Mouse (Mus musculus) erythroblast, embryonic 14.5 days (primary cell): ENCODE measurements around the gene Spef1. TPM values are rescaled to one million over a fixed set of nuclear protein-coding genes. Genes with fewer than 3 reads are reported as not detected.

Experiments
- H3K27me3 ChIP-seq: 2 replicates; pipeline ENCODE4 v1.6.1; 2012; ENCODE audit warnings: inconsistent platforms; ENCODE audit not compliant: control insufficient read depth
- H3K36me3 ChIP-seq: 2 replicates; pipeline ENCODE4 v1.6.1; 2012; ENCODE audit warnings: mild to moderate bottlenecking, inconsistent platforms; ENCODE audit not compliant: control insufficient read depth
- H3K4me1 ChIP-seq: 2 replicates; pipeline ENCODE4 v1.6.1; 2012; ENCODE audit warnings: inconsistent platforms; ENCODE audit not compliant: control insufficient read depth
- H3K4me3 ChIP-seq: replicated peaks from 2 replicates; pipeline ENCODE3; 2012; ENCODE audit warnings: moderate library complexity, mild to moderate bottlenecking, inconsistent platforms
- H3K9me3 ChIP-seq: 2 replicates; pipeline ENCODE4 v1.6.1; 2012; ENCODE audit warnings: low read length, inconsistent platforms, mixed read lengths; ENCODE audit not compliant: control insufficient read depth
- GATA1 ChIP-seq: IDR thresholded peaks from 2 replicates; pipeline ENCODE4 v1.6.1; 2012; ENCODE audit warnings: low read length, inconsistent platforms, mixed read lengths
- TAL1 ChIP-seq: IDR thresholded peaks from 3 replicates; pipeline ENCODE4 v1.6.1; 2012; ENCODE audit warnings: low read length, inconsistent platforms, mixed read lengths
- polyA plus RNA-seq: library from polyadenylated mRNA; stranded (reverse); fragments of >175 nt; gene quantifications from 2 replicates; pipeline ENCODE4 v1.2.3, GENCODE M21; 2012

Spef1 gene
- polyA plus RNA-seq, 1 experiment, result 2.1 TPM

DNA sequence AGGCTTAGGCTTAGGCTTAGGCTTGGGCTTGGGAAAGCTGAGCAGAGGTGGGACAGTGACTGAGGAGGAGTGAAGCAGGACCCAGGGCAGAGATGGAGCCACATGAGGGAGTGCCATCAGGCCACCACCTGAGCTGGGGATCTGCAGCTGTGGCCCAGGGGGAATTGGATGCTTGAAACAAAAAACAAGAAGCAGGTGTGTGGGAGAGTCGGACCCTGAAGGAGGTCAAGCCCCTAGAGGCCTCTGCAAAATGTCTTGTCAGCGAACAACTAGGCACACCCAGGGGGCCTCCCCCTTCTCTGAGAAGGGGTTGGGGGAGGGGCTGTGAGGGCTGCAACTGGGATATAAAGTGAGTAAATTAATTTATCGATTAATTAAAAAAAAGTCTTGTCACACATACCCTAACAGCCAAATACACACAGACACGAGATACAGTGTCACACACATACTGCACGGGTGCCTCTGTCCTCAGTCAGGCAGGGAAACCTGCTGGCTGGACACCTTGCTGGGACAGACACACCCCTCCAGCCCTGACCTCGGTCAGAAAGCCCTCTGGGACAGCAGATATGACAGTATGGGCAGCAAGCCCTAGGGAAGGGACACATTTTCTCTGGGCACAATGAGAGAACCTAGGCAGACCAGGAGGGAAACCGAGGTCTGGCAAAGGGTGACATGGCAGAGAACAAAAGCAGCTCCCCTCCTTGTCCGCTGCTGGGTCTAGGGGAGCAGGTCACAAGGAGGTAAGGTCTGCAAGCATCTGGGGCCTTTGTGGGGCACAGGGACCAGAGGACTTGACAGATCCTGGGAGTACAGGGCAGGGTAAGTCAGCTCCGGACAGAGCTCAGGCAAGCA lies 60.9 kb downstream of the Spef1 start:
- Histone ChIP-seq H3K36me3 (no peaks in the 10 kb centered on the region; the same call in 1 of the 2 replicates), H3K9me3 (no peaks in the 10 kb centered on the region), H3K27me3 (peaks cover 48% of the 10 kb centered on the region), H3K4me1 (peaks cover 69% of the 10 kb centered on the region), H3K4me3 (no peak overlapping the region)
- TF ChIP-seq TAL1, result no peak
- TF ChIP-seq GATA1, result no peak

DNA sequence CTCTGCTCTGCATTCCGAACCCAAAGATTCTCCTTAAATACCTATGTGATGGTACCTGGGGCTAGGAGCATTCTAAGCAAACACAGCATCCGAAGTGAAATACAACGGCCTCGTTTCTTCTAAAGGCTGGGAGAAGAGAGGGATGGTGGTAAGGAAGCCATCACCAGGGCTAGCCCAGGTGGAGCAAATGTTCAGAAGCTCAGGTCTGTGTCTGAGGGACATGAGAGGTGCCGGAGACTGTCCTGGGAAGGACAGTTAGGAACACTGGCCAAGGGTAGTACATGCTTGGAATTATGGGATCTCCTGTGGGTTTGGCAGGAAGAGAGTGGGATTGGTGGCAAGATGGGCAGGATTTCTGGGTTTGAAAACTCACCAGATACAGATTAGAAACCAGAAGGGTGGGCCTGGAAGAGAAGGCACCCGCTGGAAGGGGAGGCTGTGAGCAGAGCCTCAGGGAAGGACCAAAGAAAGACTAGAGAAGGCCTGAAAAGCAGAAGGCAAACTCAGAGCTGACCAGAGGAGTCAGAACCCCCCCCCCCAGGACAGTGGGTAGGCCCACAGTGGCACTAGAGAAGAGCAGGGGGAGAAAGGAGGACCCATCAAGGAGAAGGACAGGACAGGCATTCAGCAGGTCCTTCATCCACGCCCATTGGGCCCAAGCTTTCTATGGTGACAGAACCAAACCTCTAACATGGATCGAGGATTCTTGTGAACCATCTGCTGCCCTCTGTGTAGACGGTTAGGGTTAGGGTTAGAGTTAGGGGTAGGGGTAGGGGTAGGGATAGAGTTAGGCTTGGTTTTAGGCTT lies 61.7 kb downstream of the Spef1 start:
- no peak for TF ChIP-seq TAL1
- no peak for TF ChIP-seq GATA1
- H3K9me3 ChIP-seq, result no peaks in the 10 kb centered on the region
- H3K27me3 ChIP-seq, result peaks cover 50% of the 10 kb centered on the region
- H3K36me3 ChIP-seq, result no peaks in the 10 kb centered on the region; the same call in 1 of the 2 replicates
- H3K4me1 ChIP-seq, result peaks cover 64% of the 10 kb centered on the region
- no peak overlapping the region for H3K4me3 ChIP-seq

DNA sequence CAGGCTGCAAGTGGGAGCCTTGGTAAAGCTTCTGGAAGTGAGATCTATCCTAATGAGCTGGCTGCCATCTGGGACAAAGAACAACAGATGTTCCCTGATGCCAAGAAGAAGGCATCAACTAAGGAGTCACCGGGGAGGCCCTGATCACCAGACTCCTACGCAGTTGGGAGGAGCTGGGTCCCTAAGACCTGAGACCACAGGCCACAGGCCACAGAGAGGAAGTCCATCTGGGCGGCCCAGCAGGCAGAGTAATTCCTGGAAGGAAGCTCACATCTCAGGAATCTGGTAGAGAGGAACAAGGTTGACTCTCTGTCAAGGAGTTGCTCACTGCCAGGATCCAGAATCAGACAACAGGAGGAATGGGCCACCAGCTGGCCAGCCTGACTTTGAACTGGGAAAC lies 62.9 kb downstream of the Spef1 start:
- Histone ChIP-seq H3K36me3 (no peaks in the 10 kb centered on the region; the same call in 1 of the 2 replicates), H3K4me1 (peaks cover 54% of the 10 kb centered on the region), H3K9me3 (no peaks in the 10 kb centered on the region), H3K27me3 (peaks cover 50% of the 10 kb centered on the region), H3K4me3 (no peak overlapping the region)
- TF ChIP-seq GATA1, result no peak
- no peak for TF ChIP-seq TAL1

Other genes starting within 250 kb of the Spef1 start
- gene Gfra4, start 144.2 kb downstream of the Spef1 start, polyA plus RNA-seq, result 0.07 TPM in 1 of 2 replicates, not detected in the other
- 0.04 TPM in 1 of 2 replicates, not detected in the other for gene Adam33, start 123.5 kb downstream of the Spef1 start, polyA plus RNA-seq
- 0.03 and 0.04 TPM in 2 replicates for gene Siglec1, start 100.5 kb downstream of the Spef1 start, polyA plus RNA-seq
- gene Hspa12b, start 60.0 kb downstream of the Spef1 start, polyA plus RNA-seq, result 0.18 and 0.20 TPM in 2 replicates
- gene Gm11037, start 53.8 kb downstream of the Spef1 start, polyA plus RNA-seq, result not detected in 2 replicates
- 219 and 275 TPM in 2 replicates for gene 1700037H04Rik, start 27.2 kb downstream of the Spef1 start, polyA plus RNA-seq
- 27.7 and 31.8 TPM in 2 replicates for gene Cenpb, start 7.2 kb downstream of the Spef1 start, polyA plus RNA-seq
- gene Cdc25b, start 333 bp downstream of the Spef1 start, polyA plus RNA-seq, result 52.6 and 58.1 TPM in 2 replicates
- gene Ap5s1, start 19.8 kb upstream of the Spef1 start, polyA plus RNA-seq, result 3.0 and 3.9 TPM in 2 replicates
- 3.2 and 4.8 TPM in 2 replicates for gene Mavs, start 46.8 kb upstream of the Spef1 start, polyA plus RNA-seq
- 2.3 and 3.0 TPM in 2 replicates for gene Pank2, start 75.2 kb upstream of the Spef1 start, polyA plus RNA-seq
- 0.02 TPM in 1 of 2 replicates, not detected in the other for gene Rnf24, start 165.6 kb upstream of the Spef1 start, polyA plus RNA-seq